Mouse (Mus musculus): ENCODE measurements around the gene Rtp1.

Rtp1 gene

GRCm38 (mm10) chr16:23428647-23429319 is at the start of gene Rtp1:
Gene Rtp1 (plus strand): TSS chr16:23429133.
- DNase-seq (ENCODE audit: low read depth, low spot score): no peak

GRCm38 (mm10) chr16:23379536-23380230 is 49.2 kb upstream of the Rtp1 start:
- no peak for DNase-seq (ENCODE audit: low read depth, low spot score)

- no peak for DNase-seq (ENCODE audit: low read depth, low spot score)
Observed at GRCm38 (mm10) chr16:23384304-23384703, 44.6 kb upstream of the Rtp1 start.

- no peak for DNase-seq (ENCODE audit: low read depth, low spot score)
Observed at GRCm38 (mm10) chr16:23397931-23398330, 31.0 kb upstream of the Rtp1 start.

- DNase-seq (ENCODE audit: low read depth, low spot score): no peak
Observed at GRCm38 (mm10) chr16:23401463-23401862, 27.5 kb upstream of the Rtp1 start.

- no peak for DNase-seq (ENCODE audit: low read depth, low spot score)
Observed at GRCm38 (mm10) chr16:23401959-23402358, 27.0 kb upstream of the Rtp1 start.

GRCm38 (mm10) chr16:23403008-23403755 is 25.8 kb upstream of the Rtp1 start:
- peak; percentile 39 for DNase-seq (ENCODE audit: low read depth, low spot score)

GRCm38 (mm10) chr16:23412930-23413329 is 16.0 kb upstream of the Rtp1 start:
- DNase-seq (ENCODE audit: low read depth, low spot score): peak; percentile 6

- no peak for DNase-seq (ENCODE audit: low read depth, low spot score)
Observed at GRCm38 (mm10) chr16:23416261-23416656, 12.7 kb upstream of the Rtp1 start.

GRCm38 (mm10) chr16:23416657-23417293 is 12.2 kb upstream of the Rtp1 start:
- DNase-seq (ENCODE audit: low read depth, low spot score): no peak

GRCm38 (mm10) chr16:23417456-23418240 is 11.3 kb upstream of the Rtp1 start:
- no peak for DNase-seq (ENCODE audit: low read depth, low spot score)

- DNase-seq (ENCODE audit: low read depth, low spot score): no peak
Observed at GRCm38 (mm10) chr16:23419565-23420085, 9.3 kb upstream of the Rtp1 start.

GRCm38 (mm10) chr16:23423825-23424224 is 5.1 kb upstream of the Rtp1 start:
- DNase-seq (ENCODE audit: low read depth, low spot score): no peak

GRCm38 (mm10) chr16:23427701-23428100 is 1.2 kb upstream of the Rtp1 start:
- DNase-seq (ENCODE audit: low read depth, low spot score): no peak

GRCm38 (mm10) chr16:23429991-23430390 is 1.1 kb downstream of the Rtp1 start:
- DNase-seq (ENCODE audit: low read depth, low spot score): no peak

- DNase-seq (ENCODE audit: low read depth, low spot score): no peak
Observed at GRCm38 (mm10) chr16:23437404-23438166, 8.7 kb downstream of the Rtp1 start.

- DNase-seq (ENCODE audit: low read depth, low spot score): no peak
Observed at GRCm38 (mm10) chr16:23444231-23444630, 15.3 kb downstream of the Rtp1 start.

- DNase-seq (ENCODE audit: low read depth, low spot score): no peak
Observed at GRCm38 (mm10) chr16:23449946-23450345, 21.0 kb downstream of the Rtp1 start.

- no peak for DNase-seq (ENCODE audit: low read depth, low spot score)
Observed at GRCm38 (mm10) chr16:23450816-23451215, 21.9 kb downstream of the Rtp1 start.

GRCm38 (mm10) chr16:23452476-23452875 is 23.5 kb downstream of the Rtp1 start:
- DNase-seq (ENCODE audit: low read depth, low spot score): peak; percentile 10

Data from telencephalon, adult 2 months (tissue).